Mouse (Mus musculus): Measurements from ENCODE around the gene Wls. TPM values are rescaled to one million over a fixed set of nuclear protein-coding genes. Genes with fewer than 3 reads are reported as not detected.

The Wls gene
- polyA plus RNA-seq (2015; fragmentation: Nextera tagmentation; extraction: Ambion mirVana) = 138 and 147 TPM in 2 replicates

DNA sequence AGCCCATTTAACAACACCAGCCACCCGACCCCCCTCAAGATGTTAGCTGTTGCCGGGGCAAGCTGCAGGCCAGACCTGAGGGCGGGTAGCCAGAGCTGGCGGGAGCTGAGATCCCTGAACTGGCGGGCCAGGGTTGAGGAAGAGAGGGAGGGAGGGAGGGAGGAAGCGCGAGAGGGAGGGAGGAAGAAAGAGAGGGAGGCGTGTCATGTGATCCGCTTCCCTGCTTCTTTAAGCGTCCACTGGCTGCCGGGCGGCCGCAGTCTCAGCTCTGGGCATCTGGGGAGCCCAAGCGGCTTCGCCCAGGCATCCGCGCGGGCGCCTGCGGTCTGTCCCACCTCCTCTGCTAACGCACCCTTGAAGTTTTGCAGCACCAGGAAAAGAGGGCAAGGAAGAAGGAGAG lies at the start of gene Wls:
Gene Wls (plus strand): TSS at position 192 of the 400 bp plus-strand sequence.
- peak within 1 kb of the TSS; percentile 74 for H3K4me3 ChIP-seq (ENCODE audit: low read length)
- peak within 1 kb of the TSS; percentile 85 for H3K9ac ChIP-seq (replicated peaks; ENCODE audit: low read length)
- H3K27ac ChIP-seq (ENCODE audit: low read length) = peak within 1 kb of the TSS; percentile 90
- no peaks in the 10 kb centered on the region for H3K36me3 ChIP-seq (ENCODE audit: insufficient read depth, low read length)
- 2% methylated on average over 18 of the region's 21 CpGs for WGBS
- H3K4me2 ChIP-seq (replicated peaks; ENCODE audit: low read depth, low read length) = peak within 1 kb of the TSS; percentile 82
- 0 out of 2 replicates have a peak, but pooled peaks cover 8% of the 10 kb centered on the region for H3K4me1 ChIP-seq (ENCODE audit: insufficient read depth, low read length)
- no peaks in the 10 kb centered on the region for H3K27me3 ChIP-seq (ENCODE audit: insufficient read depth, low read length)
- peak; percentile 96 for ATAC-seq (ENCODE audit: low FRiP score, low TSS enrichment)
- H3K9me3 ChIP-seq (ENCODE audit: low read length) = no peaks in the 10 kb centered on the region

DNA sequence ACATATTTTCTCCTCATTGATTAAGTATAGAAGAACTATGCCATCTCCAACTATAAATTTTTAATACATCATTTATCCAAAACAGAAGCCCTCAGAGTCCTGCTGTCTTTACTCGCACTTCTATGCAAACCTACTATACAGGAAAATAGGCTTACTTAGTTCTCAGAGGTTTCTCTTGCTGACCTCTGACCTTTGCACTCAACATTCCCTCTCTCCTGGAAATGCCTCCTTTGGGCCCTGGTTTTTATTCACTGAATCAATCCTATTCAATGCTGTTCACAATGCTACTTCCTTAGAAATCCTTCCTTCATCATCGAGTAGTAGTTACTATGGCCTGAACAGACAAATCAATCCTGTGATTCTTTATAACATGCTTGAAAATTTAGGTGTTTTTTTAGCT lies 49.7 kb upstream of the Wls start:
- H3K27me3 ChIP-seq (ENCODE audit: insufficient read depth, low read length) = no peaks in the 10 kb centered on the region
- ATAC-seq (ENCODE audit: low FRiP score, low TSS enrichment) = no peak
- H3K36me3 ChIP-seq (ENCODE audit: insufficient read depth, low read length) = no peaks in the 10 kb centered on the region
- H3K27ac ChIP-seq (ENCODE audit: low read length) = no peak overlapping the region
- WGBS = 87% methylated on average over 2 of the region's 2 CpGs
- H3K4me1 ChIP-seq (ENCODE audit: insufficient read depth, low read length) = no peaks in the 10 kb centered on the region
- no peak overlapping the region for H3K4me3 ChIP-seq (ENCODE audit: low read length)
- H3K9me3 ChIP-seq (ENCODE audit: low read length) = no peaks in the 10 kb centered on the region
- no peak overlapping the region for H3K9ac ChIP-seq (replicated peaks; ENCODE audit: low read length)
- no peak overlapping the region for H3K4me2 ChIP-seq (replicated peaks; ENCODE audit: low read depth, low read length)

DNA sequence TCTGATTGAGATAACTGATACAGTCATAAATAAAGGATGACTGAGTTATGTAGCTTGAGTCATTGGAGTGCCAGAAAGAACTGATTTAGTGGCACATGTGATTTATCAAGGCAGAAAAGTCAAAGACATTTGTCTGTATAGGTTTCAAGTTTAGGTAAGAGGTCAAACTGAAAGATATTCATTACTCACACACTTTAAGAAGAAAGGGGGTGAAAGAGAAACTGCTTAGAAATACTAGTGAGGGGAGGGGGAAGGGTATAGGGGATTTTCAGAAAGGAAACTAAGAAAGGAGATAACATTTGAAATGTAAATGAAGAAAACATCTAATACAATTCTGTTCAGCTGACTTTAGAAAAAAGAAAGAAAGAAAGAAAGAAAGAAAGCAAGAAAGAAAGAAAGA lies 7.9 kb upstream of the Wls start:
- H3K27ac ChIP-seq (ENCODE audit: low read length) = no peak overlapping the region
- H3K36me3 ChIP-seq (ENCODE audit: insufficient read depth, low read length) = no peaks in the 10 kb centered on the region
- H3K27me3 ChIP-seq (ENCODE audit: insufficient read depth, low read length) = no peaks in the 10 kb centered on the region
- no peaks in the 10 kb centered on the region for H3K4me1 ChIP-seq (ENCODE audit: insufficient read depth, low read length)
- no peak overlapping the region for H3K4me3 ChIP-seq (ENCODE audit: low read length)
- no peak overlapping the region for H3K4me2 ChIP-seq (replicated peaks; ENCODE audit: low read depth, low read length)
- no peak for ATAC-seq (ENCODE audit: low FRiP score, low TSS enrichment)
- H3K9ac ChIP-seq (replicated peaks; ENCODE audit: low read length) = no peak overlapping the region
- H3K9me3 ChIP-seq (ENCODE audit: low read length) = 0 out of 2 replicates have a peak, but pooled peaks cover 2% of the 10 kb centered on the region

DNA sequence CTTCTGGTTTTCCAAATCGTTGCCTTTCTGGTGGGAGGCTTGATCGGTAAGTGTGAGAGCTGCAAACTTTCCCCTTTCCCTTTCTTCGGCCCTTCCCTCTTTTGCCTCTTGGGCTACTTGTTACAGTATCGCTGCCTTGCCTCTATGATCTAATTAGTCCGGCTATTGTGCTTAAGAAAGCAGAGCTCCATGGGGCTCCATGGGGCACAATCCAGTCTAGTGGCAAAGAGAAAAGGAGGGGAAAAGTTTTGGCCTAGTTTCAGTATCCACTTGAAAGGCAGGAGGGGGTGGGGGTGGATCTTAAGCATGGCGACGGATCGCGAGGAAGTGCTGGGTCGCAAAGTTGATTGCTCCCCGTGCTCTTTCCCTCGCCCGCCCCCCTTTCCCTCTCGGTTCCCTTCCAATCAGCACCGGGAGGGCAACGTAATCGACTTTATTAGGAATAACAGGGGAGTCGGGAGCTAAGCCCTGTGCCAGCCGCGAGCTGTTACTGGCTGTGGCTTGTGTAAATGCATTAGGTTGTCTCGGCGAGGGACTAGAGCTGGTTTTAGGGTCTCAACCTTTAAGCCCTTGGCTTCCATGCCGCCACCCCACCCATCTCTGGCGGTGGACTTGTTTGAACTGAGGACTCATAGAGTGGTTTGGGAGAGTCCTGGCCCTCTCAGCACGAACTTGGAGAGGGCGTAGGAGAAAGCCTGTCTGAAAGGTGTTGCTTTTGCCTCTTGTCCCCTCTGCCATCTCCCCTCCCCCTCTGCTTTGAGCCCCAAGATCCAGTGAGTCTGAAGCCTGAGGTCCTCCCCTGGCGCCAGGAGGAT lies 737 bp downstream of the Wls start:
- Histone ChIP-seq H3K9me3 (ENCODE audit: low read length) (no peaks in the 10 kb centered on the region), H3K4me1 (ENCODE audit: insufficient read depth, low read length) (0 out of 2 replicates have a peak, but pooled peaks cover 8% of the 10 kb centered on the region), H3K4me2 (replicated peaks; ENCODE audit: low read depth, low read length) (peak overlapping the region; percentile 82), H3K27ac (ENCODE audit: low read length) (peak overlapping the region; percentile 90), H3K4me3 (ENCODE audit: low read length) (peak overlapping the region; percentile 74), H3K27me3 (ENCODE audit: insufficient read depth, low read length) (no peaks in the 10 kb centered on the region), H3K9ac (replicated peaks; ENCODE audit: low read length) (peak overlapping the region; percentile 85), H3K36me3 (ENCODE audit: insufficient read depth, low read length) (no peaks in the 10 kb centered on the region)
- peak; percentile 80 for ATAC-seq (ENCODE audit: low FRiP score, low TSS enrichment)
- 0% methylated on average over 25 of the region's 27 CpGs for WGBS

DNA sequence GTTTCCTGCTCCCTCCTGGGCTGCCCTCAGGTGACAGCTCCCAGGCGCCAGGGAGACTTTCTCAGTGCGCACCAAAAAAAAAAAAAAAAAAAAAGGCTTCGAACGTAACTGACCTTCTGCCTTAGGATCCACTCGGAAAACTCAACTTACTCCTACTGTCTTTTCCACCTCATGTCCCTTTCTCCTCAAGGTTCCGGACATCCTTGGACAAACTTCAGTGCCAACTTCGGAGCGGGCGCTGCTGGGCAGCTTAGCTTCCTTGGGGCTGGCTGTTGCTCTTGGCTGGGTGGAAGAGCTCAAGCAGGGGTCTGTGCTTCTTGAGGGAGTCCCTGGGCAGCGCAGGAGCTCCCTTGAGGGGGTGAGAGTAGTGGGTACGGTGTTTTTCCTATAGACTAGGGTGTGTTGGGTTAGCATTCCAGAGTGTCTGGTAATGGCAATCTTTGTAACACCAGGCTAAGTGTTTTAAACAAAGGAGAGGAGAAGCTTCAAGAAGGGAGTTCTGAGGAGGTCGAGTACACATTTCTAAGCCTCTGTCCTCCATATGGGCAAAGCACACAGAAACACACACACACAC lies 1.4 kb downstream of the Wls start:
- H3K9ac ChIP-seq (replicated peaks; ENCODE audit: low read length) = peak overlapping the region; percentile 85
- WGBS = 1% methylated on average over 12 of the region's 12 CpGs
- 0 out of 2 replicates have a peak, but pooled peaks cover 8% of the 10 kb centered on the region for H3K4me1 ChIP-seq (ENCODE audit: insufficient read depth, low read length)
- H3K4me2 ChIP-seq (replicated peaks; ENCODE audit: low read depth, low read length) = peak overlapping the region; percentile 82
- H3K4me3 ChIP-seq (ENCODE audit: low read length) = peak overlapping the region; percentile 74
- H3K36me3 ChIP-seq (ENCODE audit: insufficient read depth, low read length) = no peaks in the 10 kb centered on the region
- no peaks in the 10 kb centered on the region for H3K27me3 ChIP-seq (ENCODE audit: insufficient read depth, low read length)
- no peaks in the 10 kb centered on the region for H3K9me3 ChIP-seq (ENCODE audit: low read length)
- peak overlapping the region; percentile 90 for H3K27ac ChIP-seq (ENCODE audit: low read length)
- 0 out of 2 replicates have a peak, but pooled peaks have one; percentile 35 for ATAC-seq (ENCODE audit: low FRiP score, low TSS enrichment)

DNA sequence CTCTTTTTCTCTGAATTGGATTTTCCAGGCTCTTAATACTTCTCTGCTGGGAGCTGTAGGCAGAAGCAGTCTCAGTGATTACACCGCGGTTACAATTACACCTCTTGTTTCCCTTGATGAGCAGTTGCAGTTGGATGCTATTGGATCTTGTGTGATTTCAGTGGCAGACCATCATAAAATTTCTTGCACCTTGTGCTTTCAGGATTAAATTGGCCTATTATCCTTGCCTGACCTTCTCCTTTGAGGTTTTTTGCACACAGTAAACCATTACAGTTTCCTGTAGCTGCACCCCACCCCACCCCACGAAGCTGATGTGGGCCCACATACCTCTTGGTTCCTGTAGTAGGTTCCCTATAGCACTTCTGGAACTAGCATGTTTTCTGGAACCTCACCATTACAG lies 2.0 kb downstream of the Wls start:
- H3K9me3 ChIP-seq (ENCODE audit: low read length) = no peaks in the 10 kb centered on the region
- H3K27ac ChIP-seq (ENCODE audit: low read length) = peak overlapping the region; percentile 90; the same call in 1 of the 2 replicates
- no peak for ATAC-seq (ENCODE audit: low FRiP score, low TSS enrichment)
- peak overlapping the region; percentile 74 for H3K4me3 ChIP-seq (ENCODE audit: low read length)
- H3K4me2 ChIP-seq (replicated peaks; ENCODE audit: low read depth, low read length) = peak overlapping the region; percentile 82
- H3K27me3 ChIP-seq (ENCODE audit: insufficient read depth, low read length) = no peaks in the 10 kb centered on the region
- H3K9ac ChIP-seq (replicated peaks; ENCODE audit: low read length) = peak overlapping the region; percentile 85
- no peaks in the 10 kb centered on the region for H3K36me3 ChIP-seq (ENCODE audit: insufficient read depth, low read length)
- WGBS = 9% methylated on average over 3 of the region's 3 CpGs
- peaks cover 8% of the 10 kb centered on the region; the same call in 1 of the 2 replicates for H3K4me1 ChIP-seq (ENCODE audit: insufficient read depth, low read length)

DNA sequence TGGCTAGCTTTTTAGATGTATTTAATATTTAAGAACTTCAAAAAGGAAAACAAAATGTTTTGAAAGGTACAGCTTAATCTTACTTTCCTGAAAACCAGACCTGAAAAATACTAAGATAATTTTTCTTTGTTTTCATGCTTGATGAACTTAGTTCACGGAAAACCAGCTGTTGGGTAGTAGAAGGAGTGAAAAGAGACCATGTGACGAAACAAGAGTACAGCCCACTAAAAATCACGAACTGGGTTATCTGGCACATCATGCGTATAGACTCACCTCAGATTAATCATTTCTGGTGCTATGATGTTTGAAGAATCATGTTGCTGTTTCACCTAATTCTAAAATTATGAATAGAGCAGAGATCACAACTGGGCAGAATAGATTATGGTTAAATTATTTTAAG lies 3.7 kb downstream of the Wls start:
- Histone ChIP-seq H3K36me3 (ENCODE audit: insufficient read depth, low read length) (no peaks in the 10 kb centered on the region), H3K27me3 (ENCODE audit: insufficient read depth, low read length) (no peaks in the 10 kb centered on the region), H3K4me3 (ENCODE audit: low read length) (no peak overlapping the region), H3K4me2 (replicated peaks; ENCODE audit: low read depth, low read length) (no peak overlapping the region), H3K27ac (ENCODE audit: low read length) (no peak overlapping the region), H3K9ac (replicated peaks; ENCODE audit: low read length) (no peak overlapping the region), H3K9me3 (ENCODE audit: low read length) (no peaks in the 10 kb centered on the region), H3K4me1 (ENCODE audit: insufficient read depth, low read length) (peaks cover 18% of the 10 kb centered on the region; the same call in 1 of the 2 replicates)
- no peak for ATAC-seq (ENCODE audit: low FRiP score, low TSS enrichment)
- 66% methylated on average over 4 of the region's 4 CpGs for WGBS

DNA sequence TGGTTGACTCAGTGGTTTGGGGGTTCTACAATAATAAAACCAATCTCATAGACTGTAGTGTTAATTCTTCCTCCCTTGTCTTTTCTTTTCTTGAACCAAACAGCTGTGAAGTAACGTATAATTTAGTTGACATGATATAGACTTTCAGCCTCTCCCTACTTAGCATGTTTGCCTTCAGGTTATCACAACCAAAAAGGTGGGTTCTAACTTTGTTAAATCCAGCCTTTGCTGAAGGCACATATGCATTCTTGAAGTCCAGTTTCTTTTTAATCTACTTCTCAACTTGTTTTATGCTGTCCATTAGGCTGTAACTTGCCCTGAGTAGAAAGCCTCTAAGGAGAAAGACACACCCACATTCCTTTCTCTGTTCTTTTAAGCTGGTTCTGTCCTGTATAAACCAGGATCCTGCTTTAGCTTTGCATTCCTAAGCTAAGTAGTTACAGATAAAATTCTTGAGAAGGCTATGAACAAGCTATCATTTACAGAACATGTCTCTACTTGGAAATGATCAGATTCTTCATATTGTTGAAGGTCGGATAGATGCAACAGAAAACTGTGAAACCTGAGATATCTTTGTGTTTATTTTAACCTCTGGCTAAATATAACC lies 8.0 kb downstream of the Wls start:
- H3K4me3 ChIP-seq (ENCODE audit: low read length) = no peak overlapping the region
- H3K9ac ChIP-seq (replicated peaks; ENCODE audit: low read length) = no peak overlapping the region
- peaks cover 10% of the 10 kb centered on the region; the same call in 1 of the 2 replicates for H3K4me1 ChIP-seq (ENCODE audit: insufficient read depth, low read length)
- 28% methylated on average over 2 of the region's 2 CpGs for WGBS
- H3K4me2 ChIP-seq (replicated peaks; ENCODE audit: low read depth, low read length) = no peak overlapping the region
- H3K36me3 ChIP-seq (ENCODE audit: insufficient read depth, low read length) = no peaks in the 10 kb centered on the region
- peak overlapping the region; percentile 73; the same call in 1 of the 2 replicates for H3K27ac ChIP-seq (ENCODE audit: low read length)
- ATAC-seq (ENCODE audit: low FRiP score, low TSS enrichment) = peak; percentile 96
- H3K9me3 ChIP-seq (ENCODE audit: low read length) = no peaks in the 10 kb centered on the region
- no peaks in the 10 kb centered on the region for H3K27me3 ChIP-seq (ENCODE audit: insufficient read depth, low read length)

DNA sequence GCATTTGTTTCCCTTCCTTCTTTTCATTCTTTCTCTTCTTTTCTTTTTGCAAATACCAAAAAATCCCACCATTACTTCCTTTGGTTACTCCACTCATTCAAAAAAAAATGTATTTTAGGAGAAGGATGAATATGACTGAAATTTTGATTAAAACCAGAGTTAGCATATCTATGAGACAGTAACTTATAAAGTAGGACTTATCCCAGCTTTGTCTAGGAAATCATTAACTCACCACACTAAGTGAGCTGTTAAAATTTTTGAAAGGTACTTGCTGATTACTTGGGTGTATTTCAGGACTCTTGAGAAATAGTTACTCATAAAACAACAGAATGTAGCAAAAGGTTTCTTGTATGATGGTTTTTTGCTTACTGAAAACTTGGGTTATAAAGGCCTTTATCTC lies 8.7 kb downstream of the Wls start:
- H3K4me1 ChIP-seq (ENCODE audit: insufficient read depth, low read length) = peaks cover 10% of the 10 kb centered on the region; the same call in 1 of the 2 replicates
- H3K4me2 ChIP-seq (replicated peaks; ENCODE audit: low read depth, low read length) = no peak overlapping the region
- H3K9ac ChIP-seq (replicated peaks; ENCODE audit: low read length) = no peak overlapping the region
- peak overlapping the region; percentile 61; the same call in 1 of the 2 replicates for H3K27ac ChIP-seq (ENCODE audit: low read length)
- ATAC-seq (ENCODE audit: low FRiP score, low TSS enrichment) = 0 out of 2 replicates have a peak, but pooled peaks have one; percentile 67
- no peak overlapping the region for H3K4me3 ChIP-seq (ENCODE audit: low read length)
- H3K9me3 ChIP-seq (ENCODE audit: low read length) = no peaks in the 10 kb centered on the region
- H3K27me3 ChIP-seq (ENCODE audit: insufficient read depth, low read length) = no peaks in the 10 kb centered on the region
- H3K36me3 ChIP-seq (ENCODE audit: insufficient read depth, low read length) = no peaks in the 10 kb centered on the region

Data from kidney, embryonic 16.5 days (tissue).